Mouse (Mus musculus) c-Kit-positive CD71-positive TER-119-negative erythroid progenitor cells, embryonic 14.5 days (primary cell): ENCODE data around the gene Rhbdd2.

Source experiments
- DNase-seq: peaks from one replicate; pipeline ENCODE4 v3.0.0-alpha.2; 2013; ENCODE audit warnings: low read depth

Rhbdd2 gene

GRCm38 (mm10) chr5:135682009-135682408 is 49.6 kb downstream of the Rhbdd2 start:
- no peak for DNase-seq

- DNase-seq = no peak
Observed at GRCm38 (mm10) chr5:135682942-135683570, 50.6 kb downstream of the Rhbdd2 start.

GRCm38 (mm10) chr5:135690401-135690800 is 58.0 kb downstream of the Rhbdd2 start:
- DNase-seq = no peak

- DNase-seq = no peak
Observed at GRCm38 (mm10) chr5:135691266-135691665, 58.8 kb downstream of the Rhbdd2 start.

- DNase-seq = no peak
Observed at GRCm38 (mm10) chr5:135693281-135693853, 60.9 kb downstream of the Rhbdd2 start.

GRCm38 (mm10) chr5:135695277-135695721 is 62.9 kb downstream of the Rhbdd2 start:
- DNase-seq = no peak
